ENCODE assay signal across 8 mouse cellular contexts in the genomic region with DNA sequence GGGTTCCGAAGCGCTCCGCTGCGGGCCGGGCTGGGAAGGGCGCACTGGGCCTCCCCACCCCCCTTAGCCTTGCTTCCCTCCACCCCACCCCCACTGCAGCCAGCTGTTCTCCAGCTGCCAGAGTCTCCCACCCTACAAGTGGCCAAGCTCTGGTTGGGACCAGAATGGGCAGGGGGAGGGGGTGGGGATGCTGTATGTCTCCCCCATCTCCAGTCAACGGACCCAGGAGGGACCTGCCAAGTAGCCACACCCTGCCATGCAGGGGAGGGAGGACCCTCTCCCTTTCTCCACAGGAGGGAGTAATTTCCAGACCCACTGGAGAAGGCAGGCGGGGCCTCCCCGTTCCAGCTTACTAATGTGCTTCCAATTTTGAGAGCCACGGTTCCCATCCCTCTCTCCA. TPM values are rescaled to one million over a fixed set of nuclear protein-coding genes. Genes with fewer than 3 reads are reported as not detected.
A peak's percentile ranks its signal among the peaks of the same experiment; 100 is the strongest.
DNase-seq lines count a peak whose midpoint lies in the region; ATAC-seq and TF ChIP-seq lines count a peak whose summit lies in the region.
"Had no signal": no experiment of that assay in that cellular context is flagged by ENCODE, and none has a peak within 500 bp of the region (broad histone marks: within the 10 kb centered on the region; RNA-seq: fewer than 3 reads in every experiment).

No protein-coding gene starts in this region.

- no peaks in the 10 kb centered on the region for H3K9me3 ChIP-seq in lung, embryonic 14.5 days (ENCODE audit: low read depth, low read length)
- no peaks in the 10 kb centered on the region for H3K9me3 ChIP-seq in embryonic facial prominence, embryonic 14.5 days (ENCODE audit: control insufficient read depth, low read length)

- peak overlapping the region; percentile 56 for H3K4me2 ChIP-seq in lung, embryonic 14.5 days
- peak overlapping the region; percentile 60 for H3K4me2 ChIP-seq in embryonic facial prominence, embryonic 14.5 days (ENCODE audit: low read depth, low read length)

- peak overlapping the region; percentile 92 for H3K27ac ChIP-seq in lung, embryonic 14.5 days (ENCODE audit: low read depth)
- H3K27ac ChIP-seq in embryonic facial prominence, embryonic 14.5 days (replicated peaks; ENCODE audit: low read depth, low read length) = peak overlapping the region; percentile 91

- peak; percentile 14 for ATAC-seq in lung, embryonic 14.5 days (ENCODE audit: insufficient read depth)
- peak; percentile 1; the same call in 1 of the 2 replicates for ATAC-seq in embryonic facial prominence, embryonic 14.5 days (ENCODE audit: low read depth)

- H3K27me3 ChIP-seq in lung, embryonic 14.5 days (ENCODE audit: insufficient read depth, low read length) = no peaks in the 10 kb centered on the region
- no peaks in the 10 kb centered on the region for H3K27me3 ChIP-seq in embryonic facial prominence, embryonic 14.5 days (replicated peaks; ENCODE audit: control insufficient read depth, insufficient read depth, low read length)

- H3K36me3 ChIP-seq in lung, embryonic 14.5 days (ENCODE audit: insufficient read depth) = no peaks in the 10 kb centered on the region
- H3K36me3 ChIP-seq in embryonic facial prominence, embryonic 14.5 days (ENCODE audit: control insufficient read depth, insufficient read depth, low read length) = peaks cover 4% of the 10 kb centered on the region; the same call in 1 of the 2 replicates

- TF ChIP-seq POLR2A in lung, adult 2 months (IDR thresholded peaks at IDR 0.05; ENCODE audit: borderline replicate concordance, extremely low read depth, low read depth, low read length) = no peak

- peaks cover 62% of the 10 kb centered on the region for H3K4me1 ChIP-seq in lung, embryonic 14.5 days (ENCODE audit: insufficient read depth)
- H3K4me1 ChIP-seq in lung, adult 2 months (ENCODE audit: control insufficient read depth, insufficient read depth, low read length) = peaks cover 18% of the 10 kb centered on the region
- H3K4me1 ChIP-seq in embryonic facial prominence, embryonic 14.5 days (ENCODE audit: control insufficient read depth, insufficient read depth, low read length) = peaks cover 66% of the 10 kb centered on the region

- TF ChIP-seq CTCF in lung, embryonic 14.5 days (IDR thresholded peaks at IDR 0.05; ENCODE audit: low read depth) = peak; percentile 57
- TF ChIP-seq CTCF in lung, adult 2 months (IDR thresholded peaks at IDR 0.05; ENCODE audit: insufficient read depth, low read length) = no peak

- intact Hi-C loops in heart, postnatal 10 days (cut with DNase I) = no loop called here

- H3K4me3 ChIP-seq in lung, embryonic 14.5 days (ENCODE audit: low read depth, low read length) = peak overlapping the region; percentile 21
- H3K4me3 ChIP-seq in lung, adult 2 months (replicated peaks; ENCODE audit: extremely low read depth, low read depth, low read length) = no peak overlapping the region
- H3K4me3 ChIP-seq in embryonic facial prominence, embryonic 14.5 days (ENCODE audit: low read depth, low read length) = peak overlapping the region; percentile 26

- peak; percentile 73 for DNase-seq in lung, embryonic 14.5 days
- no peak for DNase-seq in lung, adult 2 months
- peak; percentile 89 for DNase-seq in embryonic facial prominence, embryonic 14.5 days (ENCODE audit: low spot score)
- DNase-seq in heart, postnatal 10 days = peak; percentile 64 to 74
- peak; percentile 52 for DNase-seq in lung, postnatal 14 days
- no peak for DNase-seq in thymus, postnatal 4 days
- DNase-seq in ovary, adult 18-20 months (ENCODE audit: low spot score) = no peak
- DNase-seq: layer of hippocampus, postnatal 36 days had no signal

- H3K9ac ChIP-seq in lung, embryonic 14.5 days = peak overlapping the region; percentile 13
- peak overlapping the region; percentile 51 for H3K9ac ChIP-seq in embryonic facial prominence, embryonic 14.5 days (ENCODE audit: low read depth, low read length)

- WGBS in lung, embryonic 14.5 days = 5% methylated on average over 10 of the region's 10 CpGs
- 15% methylated on average over 10 of the region's 10 CpGs for WGBS in lung, adult 2 months
- 0% methylated on average over 9 of the region's 10 CpGs for WGBS in embryonic facial prominence, embryonic 14.5 days

RNA-seq across cellular contexts. Expression of a gene that starts 4.7 kb away (rescaled TPM):
- polyA plus RNA-seq in lung, embryonic 14.5 days (2014; fragmentation: Nextera tagmentation; extraction: Ambion mirVana) = 11.2 and 11.3 TPM in 2 replicates
- polyA plus RNA-seq in lung, adult 2 months (2012; rRNA removed) = 28.1 and 30.7 TPM in 2 replicates
- 11.3 and 12.0 TPM in 2 replicates for polyA plus RNA-seq in embryonic facial prominence, embryonic 14.5 days (2014; fragmentation: Nextera tagmentation; extraction: Ambion mirVana)
- total RNA-seq in heart, postnatal 10 days (2021) = 10 to 100 TPM; 15.3 to 19.3 TPM

RNA-seq across cellular contexts. Expression of a gene that starts 17.6 kb away (rescaled TPM):
- polyA plus RNA-seq in lung, embryonic 14.5 days (2014; fragmentation: Nextera tagmentation; extraction: Ambion mirVana) = 799 and 802 TPM in 2 replicates
- polyA plus RNA-seq in lung, adult 2 months (2012; rRNA removed) = 1,664 and 1,938 TPM in 2 replicates
- 800 and 852 TPM in 2 replicates for polyA plus RNA-seq in embryonic facial prominence, embryonic 14.5 days (2014; fragmentation: Nextera tagmentation; extraction: Ambion mirVana)
- 100 to 1,000 TPM; 584 to 595 TPM for total RNA-seq in heart, postnatal 10 days (2021)

RNA-seq across cellular contexts. Expression of a gene that starts 19.1 kb away (rescaled TPM):
- 3.0 and 3.6 TPM in 2 replicates for polyA plus RNA-seq in lung, embryonic 14.5 days (2014; fragmentation: Nextera tagmentation; extraction: Ambion mirVana)
- polyA plus RNA-seq in lung, adult 2 months (2012; rRNA removed) = 7.0 and 7.2 TPM in 2 replicates
- 3.9 and 6.0 TPM in 2 replicates for polyA plus RNA-seq in embryonic facial prominence, embryonic 14.5 days (2014; fragmentation: Nextera tagmentation; extraction: Ambion mirVana)
- under 1 TPM; 0.86 to 0.94 TPM for total RNA-seq in heart, postnatal 10 days (2021)
- total RNA-seq: layer of hippocampus, postnatal 36 days had no signal

RNA-seq across cellular contexts. Expression of a gene that starts 32.6 kb away (rescaled TPM):
- polyA plus RNA-seq in lung, embryonic 14.5 days (2014; fragmentation: Nextera tagmentation; extraction: Ambion mirVana) = 28.2 and 35.3 TPM in 2 replicates
- polyA plus RNA-seq in lung, adult 2 months (2012; rRNA removed) = 18.2 and 21.7 TPM in 2 replicates
- polyA plus RNA-seq in embryonic facial prominence, embryonic 14.5 days (2014; fragmentation: Nextera tagmentation; extraction: Ambion mirVana) = 26.1 and 30.6 TPM in 2 replicates
- total RNA-seq in heart, postnatal 10 days (2021) = 10 to 100 TPM; 16.9 to 18.2 TPM

Comparison
In these comparisons a context has a peak if more than half of its experiments do, and no peak if none do; other contexts are left out.
1. DNase-seq: peak in lung, embryonic 14.5 days (single experiment), embryonic facial prominence, embryonic 14.5 days (single experiment), heart, postnatal 10 days (2 of 2) and lung, postnatal 14 days (single experiment); none in lung, adult 2 months (single experiment), thymus, postnatal 4 days (single experiment) and ovary, adult 18-20 months (single experiment).